Mouse (Mus musculus) 3T3-L1 (cell line): Measurements from ENCODE around the gene Borcs8.
A peak's percentile ranks its signal among the peaks of the same experiment; 100 is the strongest.

ENCODE experiments used
- DNase-seq: peaks from one replicate; pipeline ENCODE4 v3.0.0-alpha.2; 2015; ENCODE audit warnings: low read depth, low spot score

Gene Borcs8

GRCm38 (mm10) chr8:70134086-70134485, 5.2 kb upstream of the Borcs8 start:
- no peak for DNase-seq

GRCm38 (mm10) chr8:70134931-70135330, 4.4 kb upstream of the Borcs8 start:
- no peak for DNase-seq

- no peak for DNase-seq
Measured at GRCm38 (mm10) chr8:70136591-70136990, 2.7 kb upstream of the Borcs8 start.

GRCm38 (mm10) chr8:70137890-70138289, 1.4 kb upstream of the Borcs8 start:
- no peak for DNase-seq

- peak; percentile 74 for DNase-seq
Measured at GRCm38 (mm10) chr8:70139981-70140380, 682 bp downstream of the Borcs8 start.

GRCm38 (mm10) chr8:70147678-70148607, 8.6 kb downstream of the Borcs8 start:
- no peak for DNase-seq

- no peak for DNase-seq
Measured at GRCm38 (mm10) chr8:70150158-70150557, 10.9 kb downstream of the Borcs8 start.

- peak; percentile 70 for DNase-seq
Measured at GRCm38 (mm10) chr8:70152537-70153257, 13.4 kb downstream of the Borcs8 start.

GRCm38 (mm10) chr8:70157240-70157800, 18.0 kb downstream of the Borcs8 start:
- DNase-seq = no peak

- DNase-seq = peak; percentile 69
Measured at GRCm38 (mm10) chr8:70158069-70158853, 19.0 kb downstream of the Borcs8 start.

- no peak for DNase-seq
Measured at GRCm38 (mm10) chr8:70159211-70159610, 19.9 kb downstream of the Borcs8 start.

GRCm38 (mm10) chr8:70160015-70160414, 20.7 kb downstream of the Borcs8 start:
- no peak for DNase-seq

- no peak for DNase-seq
Measured at GRCm38 (mm10) chr8:70163316-70163715, 24.0 kb downstream of the Borcs8 start.

GRCm38 (mm10) chr8:70166504-70167110, 27.3 kb downstream of the Borcs8 start:
- DNase-seq = peak; percentile 68

- no peak for DNase-seq
Measured at GRCm38 (mm10) chr8:70170116-70170515, 30.8 kb downstream of the Borcs8 start.

GRCm38 (mm10) chr8:70170748-70171147, 31.4 kb downstream of the Borcs8 start:
- no peak for DNase-seq

- no peak for DNase-seq
Measured at GRCm38 (mm10) chr8:70171240-70171639, 31.9 kb downstream of the Borcs8 start.

- peak; percentile 99 for DNase-seq
Measured at GRCm38 (mm10) chr8:70172043-70172681, 32.9 kb downstream of the Borcs8 start, which contains the start of gene Tmem161a. TSS of gene Tmem161a (plus strand) at chr8:70172356.

GRCm38 (mm10) chr8:70173320-70173719, 34.0 kb downstream of the Borcs8 start:
- no peak for DNase-seq

- no peak for DNase-seq
Measured at GRCm38 (mm10) chr8:70174079-70174478, 34.8 kb downstream of the Borcs8 start.
